Mouse (Mus musculus) G1E (cell line): ENCODE measurements around the gene Krt84.

ENCODE experiments used
- CTCF ChIP-seq: IDR thresholded peaks from 2 replicates; pipeline ENCODE4 v1.5.1; 2012; ENCODE audit warnings: low read depth, low read length, inconsistent platforms, mixed read lengths
- GATA1 ChIP-seq: IDR thresholded peaks from 2 replicates; pipeline ENCODE4 v1.6.1; 2012; ENCODE audit warnings: borderline replicate concordance, low read length, inconsistent platforms, mixed read lengths
- GATA2 ChIP-seq: IDR thresholded peaks from 2 replicates; pipeline ENCODE4 v1.6.1; 2012; ENCODE audit warnings: low read depth, low read length, inconsistent platforms, borderline replicate concordance
- POLR2AphosphoS5 ChIP-seq: IDR thresholded peaks from 2 replicates; pipeline ENCODE4 v1.6.1; 2012; ENCODE audit warnings: low read depth, low read length, inconsistent platforms; ENCODE audit not compliant: insufficient replicate concordance
- TAL1 ChIP-seq: conservative IDR thresholded peaks from 2 replicates; pipeline ENCODE4 v1.6.1; 2012; ENCODE audit warnings: low read depth, low read length, inconsistent platforms, mixed read lengths

DNA sequence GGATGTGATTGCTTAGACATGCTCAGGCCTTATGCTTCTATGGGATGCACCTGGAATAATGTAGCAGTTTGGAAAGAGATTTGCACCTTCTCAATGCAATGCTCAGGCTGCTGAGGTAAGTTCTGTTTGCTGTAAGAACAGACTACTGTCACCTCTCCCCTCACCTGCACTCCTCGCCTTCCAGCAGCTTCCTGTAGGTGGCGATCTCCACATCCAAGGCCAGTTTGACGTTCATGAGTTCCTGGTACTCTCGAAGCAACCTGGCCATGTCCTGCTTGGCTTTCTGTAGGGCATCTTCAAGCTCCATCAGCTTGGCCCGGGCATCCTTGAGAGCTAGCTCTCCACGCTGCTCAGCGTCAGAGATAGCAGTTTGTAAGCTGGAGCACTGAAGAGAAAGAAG, 35.2 kb upstream of the Krt84 start:
- TF ChIP-seq CTCF (no peak), POLR2AphosphoS5 (no peak), TAL1 (no peak), GATA2 (no peak), GATA1 (no peak)
